Mouse (Mus musculus) heart, embryonic 10.5 days (tissue): ENCODE data around the gene Tubgcp5. TPM values are rescaled to one million over a fixed set of nuclear protein-coding genes. Genes with fewer than 3 reads are reported as not detected.

ENCODE experiments used
- DNase-seq: peaks from one replicate; pipeline ENCODE4 v3.0.0-alpha.2; 2017; ENCODE audit warnings: low spot score
- H3K27ac ChIP-seq: fragments of 300-500 bp; sonication (generic); 2 replicates; pipeline ENCODE4 v1.5.1; 2016; ENCODE audit warnings: mild to moderate bottlenecking
- H3K27me3 ChIP-seq: fragments of 300-500 bp; sonication (generic); 2 replicates; pipeline ENCODE4 v1.6.1; 2016; ENCODE audit warnings: mild to moderate bottlenecking; ENCODE audit not compliant: poor library complexity, insufficient read depth, severe bottlenecking
- H3K36me3 ChIP-seq: fragments of 300-500 bp; sonication (generic); 2 replicates; pipeline ENCODE4 v1.6.1; 2016; ENCODE audit warnings: mild to moderate bottlenecking, moderate library complexity
- H3K4me1 ChIP-seq: fragments of 300-500 bp; sonication (generic); 2 replicates; pipeline ENCODE4 v1.6.1; 2016; ENCODE audit warnings: mild to moderate bottlenecking
- H3K4me3 ChIP-seq: fragments of 300-500 bp; sonication (generic); 2 replicates; pipeline ENCODE4 v1.5.1; 2016; ENCODE audit warnings: mild to moderate bottlenecking, moderate library complexity
- H3K9me3 ChIP-seq: fragments of 300-500 bp; sonication (generic); 2 replicates; pipeline ENCODE4 v1.6.1; 2016; ENCODE audit warnings: mild to moderate bottlenecking, moderate library complexity
- WGBS: fragments of 180-500 bp; shearing (Covaris S2); methylation state at CpG from one replicate; pipeline ENCODE4 v1.1.7; 2016; 5-methylcytosine and 5-hydroxymethylcytosine counted together
- polyA plus RNA-seq: library from polyadenylated mRNA; unstranded; fragments of >200 nt; fragmentation: Nextera tagmentation; extraction: Ambion mirVana; gene quantifications from 2 replicates; pipeline ENCODE4 v1.2.1, GENCODE M21; 2016

Gene Tubgcp5
- polyA plus RNA-seq, 1 experiment from 2014 or later = 26.7 TPM

DNA sequence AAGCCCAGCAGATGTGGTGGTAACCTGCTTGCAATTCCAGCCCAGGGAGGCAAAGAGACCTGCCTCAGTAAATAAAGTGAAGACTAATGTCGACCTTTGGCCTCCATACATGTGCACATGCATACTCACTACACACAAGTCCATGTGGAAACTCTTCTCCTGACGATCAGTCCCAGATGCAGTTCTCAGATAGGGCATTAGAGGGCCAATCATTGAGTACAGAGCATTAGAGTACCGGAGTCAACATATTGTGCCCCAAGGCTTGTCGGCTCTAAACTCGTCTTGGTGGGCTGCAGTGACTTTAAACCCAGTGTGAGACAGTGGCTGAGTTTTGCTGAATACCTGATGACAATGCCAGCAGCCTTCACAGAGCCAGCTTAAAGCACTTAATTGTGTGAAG lies 30.5 kb downstream of the Tubgcp5 start:
- H3K36me3 ChIP-seq = peaks cover 91% of the 10 kb centered on the region
- H3K27ac ChIP-seq = no peak overlapping the region
- no peaks in the 10 kb centered on the region for H3K27me3 ChIP-seq
- H3K9me3 ChIP-seq = no peaks in the 10 kb centered on the region
- no peaks in the 10 kb centered on the region for H3K4me1 ChIP-seq
- no peak overlapping the region for H3K4me3 ChIP-seq
- no peak for DNase-seq
- WGBS = 89% methylated on average over 5 of the region's 5 CpGs

DNA sequence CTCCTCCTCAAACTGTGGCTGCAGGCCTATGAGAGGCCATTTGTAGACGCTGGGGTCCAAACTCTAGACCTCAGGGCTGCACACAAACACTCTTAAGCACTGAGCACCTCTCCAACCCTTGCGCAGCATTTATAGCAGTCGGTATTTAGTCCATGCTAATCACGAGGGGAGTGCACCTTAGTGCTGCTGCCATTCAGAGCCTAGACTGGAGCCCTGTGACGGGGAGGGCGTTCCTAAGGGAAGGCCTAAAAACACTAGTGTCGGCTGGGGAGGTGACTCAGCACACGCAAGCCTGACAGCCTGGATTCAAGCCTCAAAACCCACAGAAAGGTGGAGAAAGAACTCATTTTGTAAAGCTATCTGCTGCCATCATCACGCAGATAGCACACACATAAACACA lies 33.6 kb downstream of the Tubgcp5 start:
- Histone ChIP-seq H3K4me3 (no peak overlapping the region), H3K27me3 (no peaks in the 10 kb centered on the region), H3K4me1 (no peaks in the 10 kb centered on the region), H3K27ac (no peak overlapping the region), H3K9me3 (no peaks in the 10 kb centered on the region), H3K36me3 (peaks cover 77% of the 10 kb centered on the region)
- 87% methylated on average over 9 of the region's 9 CpGs for WGBS
- no peak for DNase-seq

DNA sequence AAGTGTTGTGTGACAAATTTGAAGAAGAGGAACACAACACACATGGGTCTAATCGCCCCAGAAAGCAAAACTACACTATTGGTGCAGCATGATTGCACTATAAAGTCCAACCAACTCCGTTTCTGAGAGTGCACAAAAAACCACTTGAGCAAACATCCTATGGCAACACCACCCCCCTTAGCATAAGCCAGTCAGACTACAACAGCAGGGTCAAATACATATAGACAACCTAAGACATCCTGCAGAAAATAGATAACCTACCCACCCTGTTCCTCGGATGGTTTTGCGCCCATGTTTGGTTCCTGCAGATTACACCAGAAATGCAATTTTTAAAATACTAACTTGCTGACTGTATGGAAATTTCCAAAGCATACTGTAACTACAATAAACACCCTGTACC lies 42.9 kb downstream of the Tubgcp5 start:
- Histone ChIP-seq H3K36me3 (peaks cover 9% of the 10 kb centered on the region), H3K4me3 (no peak overlapping the region), H3K27ac (no peak overlapping the region), H3K27me3 (no peaks in the 10 kb centered on the region), H3K9me3 (no peaks in the 10 kb centered on the region), H3K4me1 (0 out of 2 replicates have a peak, but pooled peaks cover 4% of the 10 kb centered on the region)
- no peak for DNase-seq
- WGBS = 73% methylated on average over 4 of the region's 4 CpGs

DNA sequence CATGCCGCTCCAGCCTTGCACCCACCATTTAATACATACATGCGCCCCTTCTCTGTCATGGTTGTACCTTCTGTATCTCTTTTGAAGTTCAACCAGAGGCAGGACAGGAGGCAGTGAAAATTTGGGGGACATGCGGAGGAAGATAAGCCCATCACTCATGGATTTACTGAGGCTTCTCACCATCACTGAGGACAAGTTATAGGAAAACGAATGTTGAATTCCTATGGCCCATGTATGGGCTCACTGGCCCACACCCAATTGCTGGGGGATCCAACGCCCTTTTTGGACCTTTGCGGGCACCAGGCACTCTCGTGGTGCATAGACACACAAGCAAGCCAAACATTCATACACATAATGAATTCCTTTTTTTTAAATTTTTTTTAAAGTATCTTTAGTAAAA lies 47.5 kb downstream of the Tubgcp5 start, which contains the start of gene Cyfip1:
Cyfip1 (plus strand) TSS at position 301 of the 400 bp plus-strand sequence.
- no peak for DNase-seq
- H3K27me3 ChIP-seq = no peaks in the 10 kb centered on the region
- H3K27ac ChIP-seq = peak within 1 kb of the TSS; percentile 98
- WGBS = 50% methylated on average over 7 of the region's 7 CpGs
- H3K4me3 ChIP-seq = peak within 1 kb of the TSS; percentile 96
- no peaks in the 10 kb centered on the region for H3K9me3 ChIP-seq
- H3K36me3 ChIP-seq = 0 out of 2 replicates have a peak, but pooled peaks cover under 1% of the 10 kb centered on the region
- H3K4me1 ChIP-seq = peaks cover 12% of the 10 kb centered on the region

- H3K9me3 ChIP-seq = no peaks in the 10 kb centered on the region
- H3K4me3 ChIP-seq = peak overlapping the region; percentile 96
- 0 out of 2 replicates have a peak, but pooled peaks cover 3% of the 10 kb centered on the region for H3K36me3 ChIP-seq
- WGBS = under 1% methylated on average over 42 of the region's 47 CpGs
- H3K4me1 ChIP-seq = peaks cover 12% of the 10 kb centered on the region
- H3K27ac ChIP-seq = peak overlapping the region; percentile 98
- H3K27me3 ChIP-seq = no peaks in the 10 kb centered on the region
- peak; percentile 96 for DNase-seq
Measured at GRCm38 (mm10) chr7:55841977-55842503, 48.1 kb downstream of the Tubgcp5 start.

GRCm38 (mm10) chr7:55842504-55843152 lies 48.7 kb downstream of the Tubgcp5 start:
- no peaks in the 10 kb centered on the region for H3K27me3 ChIP-seq
- peaks cover 12% of the 10 kb centered on the region for H3K4me1 ChIP-seq
- DNase-seq = no peak
- under 1% methylated on average over 40 of the region's 40 CpGs for WGBS
- peak overlapping the region; percentile 98 for H3K27ac ChIP-seq
- H3K4me3 ChIP-seq = peak overlapping the region; percentile 96
- H3K36me3 ChIP-seq = 0 out of 2 replicates have a peak, but pooled peaks cover 3% of the 10 kb centered on the region
- H3K9me3 ChIP-seq = no peaks in the 10 kb centered on the region

DNA sequence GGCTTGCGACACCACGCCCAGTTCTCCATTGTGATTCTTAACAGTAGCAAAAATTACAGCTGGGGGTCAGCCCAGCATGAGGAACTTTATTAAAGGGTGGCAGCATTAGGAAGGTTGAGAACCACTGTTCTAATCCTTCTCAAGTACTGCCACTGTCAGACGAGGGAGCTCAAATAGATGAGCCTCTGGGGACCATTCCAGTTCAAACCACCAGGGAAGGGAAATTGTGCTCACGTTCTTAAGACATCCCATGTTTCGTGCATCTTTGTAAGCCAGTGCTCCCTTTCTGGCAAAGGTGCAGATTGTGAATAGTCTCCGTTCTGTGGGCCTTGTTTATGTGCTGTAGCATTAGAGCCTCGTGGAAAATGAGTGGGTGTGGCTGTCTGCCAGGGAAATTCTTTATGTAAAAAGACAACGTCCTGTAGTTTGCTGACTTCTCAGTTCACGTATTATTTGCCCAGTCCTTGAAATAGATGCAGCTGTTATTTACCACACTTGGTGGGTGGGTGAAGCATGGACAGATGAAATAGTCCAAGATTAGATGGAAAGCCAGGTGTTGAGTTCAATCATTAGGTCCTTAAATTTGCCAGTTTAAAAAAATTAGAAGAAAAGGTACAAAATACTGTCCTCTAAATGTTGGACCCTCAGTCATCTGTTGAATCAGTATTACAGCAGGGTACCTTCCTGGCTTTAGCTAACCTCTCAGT lies 52.8 kb downstream of the Tubgcp5 start:
- Histone ChIP-seq H3K9me3 (no peaks in the 10 kb centered on the region), H3K27me3 (no peaks in the 10 kb centered on the region), H3K36me3 (0 out of 2 replicates have a peak, but pooled peaks cover 6% of the 10 kb centered on the region), H3K4me3 (no peak overlapping the region), H3K27ac (no peak overlapping the region), H3K4me1 (peaks cover 19% of the 10 kb centered on the region)
- DNase-seq = no peak
- WGBS = 75% methylated on average over 9 of the region's 9 CpGs

- Histone ChIP-seq H3K36me3 (0 out of 2 replicates have a peak, but pooled peaks cover 6% of the 10 kb centered on the region), H3K27me3 (no peaks in the 10 kb centered on the region), H3K27ac (peak overlapping the region; percentile 42; the same call in 1 of the 2 replicates), H3K4me1 (peaks cover 10% of the 10 kb centered on the region; the same call in 1 of the 2 replicates), H3K4me3 (no peak overlapping the region), H3K9me3 (no peaks in the 10 kb centered on the region)
- no peak for DNase-seq
- 67% methylated on average over 14 of the region's 14 CpGs for WGBS
Measured at GRCm38 (mm10) chr7:55849948-55850571, 56.1 kb downstream of the Tubgcp5 start.

GRCm38 (mm10) chr7:55852787-55853186 lies 58.8 kb downstream of the Tubgcp5 start:
- DNase-seq = no peak
- no peaks in the 10 kb centered on the region for H3K9me3 ChIP-seq
- 78% methylated on average over 3 of the region's 3 CpGs for WGBS

DNA sequence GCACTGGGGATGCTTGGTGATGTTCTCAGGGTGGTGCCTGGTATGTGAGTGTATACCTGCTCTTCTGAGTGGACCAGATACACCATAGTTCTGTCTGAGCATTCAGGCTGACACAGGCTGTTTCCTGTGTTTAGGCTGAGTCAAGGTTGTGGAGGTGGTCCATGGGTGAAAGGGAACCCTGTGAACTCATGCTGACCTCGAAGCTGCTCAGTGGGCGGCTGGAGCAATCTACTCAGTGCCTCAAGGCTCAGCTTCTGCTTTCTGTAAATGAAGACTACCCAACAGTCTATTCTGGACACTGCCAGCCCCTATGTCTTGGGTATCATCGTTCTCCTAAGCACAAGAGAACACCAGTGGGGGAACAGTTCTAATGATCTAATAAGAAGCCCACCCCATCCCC lies 61.6 kb downstream of the Tubgcp5 start:
- Histone ChIP-seq H3K36me3 (no peaks in the 10 kb centered on the region), H3K9me3 (no peaks in the 10 kb centered on the region), H3K27me3 (no peaks in the 10 kb centered on the region), H3K4me3 (no peak overlapping the region), H3K4me1 (peaks cover 16% of the 10 kb centered on the region), H3K27ac (no peak overlapping the region)
- WGBS = 82% methylated on average over 3 of the region's 3 CpGs
- DNase-seq = peak; percentile 53

More at GRCm38 (mm10) chr7:55852787-55853186, 58.8 kb downstream of the Tubgcp5 start:
- Histone ChIP-seq H3K4me1 (peaks cover 10% of the 10 kb centered on the region; the same call in 1 of the 2 replicates), H3K27ac (no peak overlapping the region), H3K36me3 (0 out of 2 replicates have a peak, but pooled peaks cover 2% of the 10 kb centered on the region), H3K4me3 (no peak overlapping the region), H3K27me3 (no peaks in the 10 kb centered on the region)

DNA sequence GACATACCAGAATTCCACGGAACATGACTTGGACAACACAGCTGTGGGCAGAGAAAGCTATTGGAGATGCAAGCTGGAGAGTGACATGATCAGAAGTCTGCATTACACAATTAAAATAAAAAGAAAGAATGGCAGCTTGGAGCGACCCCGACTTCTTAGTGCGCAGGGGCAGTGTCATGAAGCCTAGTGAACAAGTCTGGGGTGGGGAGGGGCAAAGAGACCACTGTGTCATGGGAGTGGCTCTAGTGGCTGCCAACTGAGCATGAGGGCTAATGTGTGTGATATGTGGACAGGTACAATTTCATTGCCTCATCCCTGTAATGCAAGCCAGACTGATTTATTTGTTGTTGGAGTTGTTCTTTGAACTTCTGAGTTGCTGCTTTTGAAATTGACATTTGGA lies 62.8 kb downstream of the Tubgcp5 start:
- H3K4me1 ChIP-seq = peaks cover 17% of the 10 kb centered on the region
- H3K27ac ChIP-seq = no peak overlapping the region
- H3K4me3 ChIP-seq = no peak overlapping the region
- H3K9me3 ChIP-seq = no peaks in the 10 kb centered on the region
- WGBS = 94% methylated on average over 4 of the region's 4 CpGs
- no peaks in the 10 kb centered on the region for H3K27me3 ChIP-seq
- peak; percentile 55 for DNase-seq
- H3K36me3 ChIP-seq = no peaks in the 10 kb centered on the region

DNA sequence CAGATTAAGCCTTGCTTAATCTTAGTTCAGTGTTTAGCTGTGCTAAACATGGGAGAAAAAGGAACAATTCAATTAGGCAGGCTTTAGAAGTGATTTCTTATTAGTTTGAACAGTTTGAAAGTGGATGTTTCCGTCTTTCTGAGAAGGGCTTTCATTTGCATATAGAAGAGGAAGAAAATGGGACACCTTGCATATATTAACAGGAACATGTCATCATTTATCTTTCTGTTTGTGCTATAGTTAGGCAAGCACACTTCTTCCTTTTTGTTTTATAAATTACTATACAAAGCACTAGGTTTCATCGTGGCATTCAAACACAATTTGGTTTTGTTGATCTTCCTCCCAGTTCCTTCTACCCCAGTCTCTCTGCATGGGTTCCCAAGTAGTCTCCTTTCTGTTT lies 63.8 kb downstream of the Tubgcp5 start:
- Histone ChIP-seq H3K27ac (no peak overlapping the region), H3K4me3 (no peak overlapping the region), H3K4me1 (peaks cover 17% of the 10 kb centered on the region), H3K27me3 (no peaks in the 10 kb centered on the region), H3K9me3 (no peaks in the 10 kb centered on the region), H3K36me3 (0 out of 2 replicates have a peak, but pooled peaks cover 3% of the 10 kb centered on the region)
- no peak for DNase-seq
- 81% methylated on average over 2 of the region's 2 CpGs for WGBS
